Mouse (Mus musculus) cerebellum, adult 2 months (tissue): ENCODE data around the gene Lrrc71. TPM values are rescaled to one million over a fixed set of nuclear protein-coding genes. Genes with fewer than 3 reads are reported as not detected.

Source experiments
- DNase-seq, 2 experiments: peaks; one replicate each; pipeline ENCODE4 v3.0.0; 2021
- H3K27ac ChIP-seq: fragments of 200-500 bp; 2 replicates; pipeline ENCODE4 v1.5.1; 2012; ENCODE audit warnings: low read length, control low read depth, inconsistent platforms; ENCODE audit not compliant: insufficient read depth
- H3K27me3 ChIP-seq: fragments of 200-500 bp; 2 replicates; pipeline ENCODE4 v1.6.1; 2012; ENCODE audit warnings: inconsistent platforms, mild to moderate bottlenecking, low read length, moderate library complexity; ENCODE audit not compliant: control insufficient read depth, insufficient read depth
- H3K4me1 ChIP-seq: fragments of 200-500 bp; 2 replicates; pipeline ENCODE4 v1.6.1; 2011; ENCODE audit warnings: low read length; ENCODE audit not compliant: control insufficient read depth, insufficient read depth
- H3K4me3 ChIP-seq: fragments of 200-500 bp; replicated peaks from 2 replicates; pipeline ENCODE3; 2011; ENCODE audit warnings: mild to moderate bottlenecking, low read depth, low read length, control low read depth; ENCODE audit not compliant: insufficient read depth
- CTCF ChIP-seq: fragments of 200-500 bp; IDR thresholded peaks from 2 replicates; pipeline ENCODE4 v1.5.1; 2011; ENCODE audit warnings: low read depth, mild to moderate bottlenecking, control low read depth, low read length, moderate library complexity, borderline replicate concordance; ENCODE audit not compliant: insufficient read depth
- POLR2A ChIP-seq: fragments of 200-500 bp; IDR thresholded peaks from 2 replicates; pipeline ENCODE4 v1.6.1; 2011; ENCODE audit warnings: low read length, control low read depth, borderline replicate concordance; ENCODE audit not compliant: insufficient read depth
- WGBS: fragments of 180-500 bp; shearing (Covaris S2); methylation state at CpG from one replicate; pipeline ENCODE4 v1.1.7; 2018; 5-methylcytosine and 5-hydroxymethylcytosine counted together
- polyA plus RNA-seq: library from polyadenylated mRNA; depleted of rRNA; stranded (reverse); fragments of >200 nt; gene quantifications from 2 replicates; pipeline ENCODE4 v1.2.3, GENCODE M21; 2012

Gene Lrrc71
- polyA plus RNA-seq, 1 experiment: 0.47 TPM

- Histone ChIP-seq H3K27ac (no peak overlapping the region), H3K4me3 (no peak overlapping the region), H3K27me3 (no peaks in the 10 kb centered on the region), H3K4me1 (no peaks in the 10 kb centered on the region)
- WGBS: 76% methylated on average over 20 of the region's 20 CpGs
- TF ChIP-seq CTCF: no peak
- TF ChIP-seq POLR2A: no peak
- DNase-seq: no peak
Observed at GRCm38 (mm10) chr3:87761408-87762375, 13.3 kb upstream of the Lrrc71 start.

- TF ChIP-seq POLR2A (no peak), CTCF (no peak)
- Histone ChIP-seq H3K4me3 (no peak overlapping the region), H3K4me1 (no peaks in the 10 kb centered on the region), H3K27ac (no peak overlapping the region), H3K27me3 (no peaks in the 10 kb centered on the region)
- WGBS: 29% methylated on average over 4 of the region's 5 CpGs
- no peak for DNase-seq
Observed at GRCm38 (mm10) chr3:87758641-87759040, 10.2 kb upstream of the Lrrc71 start.

GRCm38 (mm10) chr3:87756488-87756887 is 8.1 kb upstream of the Lrrc71 start:
- Histone ChIP-seq H3K4me1 (no peaks in the 10 kb centered on the region), H3K27me3 (no peaks in the 10 kb centered on the region), H3K4me3 (peak overlapping the region; percentile 48), H3K27ac (no peak overlapping the region)
- peak; percentile 14 to 24 for DNase-seq
- 47% methylated on average over 20 of the region's 20 CpGs for WGBS
- no peak for TF ChIP-seq CTCF
- no peak for TF ChIP-seq POLR2A

- peak; percentile 81 to 88 for DNase-seq
- H3K27me3 ChIP-seq: no peaks in the 10 kb centered on the region
- 3% methylated on average over 24 of the region's 24 CpGs for WGBS
- TF ChIP-seq CTCF (peak; percentile 89), POLR2A (peak; percentile 23; the same call in 1 of the 2 replicates)
- H3K27ac ChIP-seq: no peak overlapping the region
- H3K4me3 ChIP-seq: peak overlapping the region; percentile 48
- H3K4me1 ChIP-seq: no peaks in the 10 kb centered on the region
Observed at GRCm38 (mm10) chr3:87755964-87756363, 7.5 kb upstream of the Lrrc71 start.

- Histone ChIP-seq H3K27ac (no peak overlapping the region), H3K4me1 (no peaks in the 10 kb centered on the region), H3K4me3 (no peak overlapping the region), H3K27me3 (no peaks in the 10 kb centered on the region)
- 75% methylated on average over 13 of the region's 13 CpGs for WGBS
- TF ChIP-seq CTCF (no peak), POLR2A (no peak)
- no peak for DNase-seq
Observed at GRCm38 (mm10) chr3:87753829-87754228, 5.4 kb upstream of the Lrrc71 start.

GRCm38 (mm10) chr3:87752567-87752966 is 4.1 kb upstream of the Lrrc71 start:
- WGBS: 72% methylated on average over 3 of the region's 3 CpGs
- no peak for TF ChIP-seq POLR2A
- TF ChIP-seq CTCF: no peak
- H3K4me1 ChIP-seq: no peaks in the 10 kb centered on the region
- H3K4me3 ChIP-seq: no peak overlapping the region
- DNase-seq: no peak
- no peaks in the 10 kb centered on the region for H3K27me3 ChIP-seq
- no peak overlapping the region for H3K27ac ChIP-seq

- no peak for TF ChIP-seq CTCF
- TF ChIP-seq POLR2A: no peak
- WGBS: 88% methylated on average over 12 of the region's 12 CpGs
- H3K4me1 ChIP-seq: no peaks in the 10 kb centered on the region
- H3K27ac ChIP-seq: no peak overlapping the region
- no peak overlapping the region for H3K4me3 ChIP-seq
- H3K27me3 ChIP-seq: no peaks in the 10 kb centered on the region
- DNase-seq: no peak
Observed at GRCm38 (mm10) chr3:87749977-87750376, 1.6 kb upstream of the Lrrc71 start.

GRCm38 (mm10) chr3:87749036-87749435 is 611 bp upstream of the Lrrc71 start:
- no peak overlapping the region for H3K4me3 ChIP-seq
- no peaks in the 10 kb centered on the region for H3K4me1 ChIP-seq
- H3K27ac ChIP-seq: no peak overlapping the region
- no peaks in the 10 kb centered on the region for H3K27me3 ChIP-seq
- DNase-seq: peak; percentile 25 to 29
- TF ChIP-seq CTCF (peak; percentile 66), POLR2A (no peak)
- WGBS: 10% methylated on average over 5 of the region's 5 CpGs
